ENCODE assay signal across 8 mouse cellular contexts in the genomic region with DNA sequence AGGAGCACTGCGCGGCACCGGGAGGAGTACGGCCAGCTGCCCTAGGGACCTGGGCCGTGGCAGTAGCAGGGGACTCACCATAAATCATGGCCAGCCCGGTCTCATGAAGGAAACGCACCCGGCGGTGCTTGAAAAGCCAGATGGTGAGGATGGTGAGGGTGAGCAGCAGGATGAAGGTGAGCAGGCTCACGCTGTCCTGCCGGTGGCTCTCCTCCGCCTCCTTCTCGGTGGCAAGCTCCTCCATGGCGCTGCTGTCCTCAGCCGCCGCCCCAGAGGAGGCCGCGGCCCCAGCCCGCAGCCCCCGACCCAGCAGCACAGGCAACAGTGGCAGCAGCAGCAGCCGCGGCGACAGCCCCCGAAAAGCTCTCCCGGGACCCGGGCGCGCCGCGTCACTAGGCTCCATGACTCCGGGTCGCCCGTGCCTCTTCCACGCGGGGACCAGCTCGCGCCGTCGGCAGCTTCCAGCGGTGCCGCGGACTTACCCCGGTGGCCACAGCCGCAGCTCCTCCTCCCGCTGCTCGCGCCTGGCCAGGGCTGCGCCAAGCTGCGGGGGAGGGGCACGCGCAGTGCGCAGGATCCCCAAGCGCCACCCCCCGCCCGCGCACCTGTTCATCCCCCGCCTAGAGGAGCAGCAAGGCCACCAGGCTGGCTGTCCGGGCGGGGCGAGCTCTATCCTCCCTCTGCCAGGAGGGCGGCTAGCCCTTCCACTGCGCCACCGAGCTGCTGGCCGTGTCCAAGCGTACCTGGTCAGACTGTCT. TPM values are rescaled to one million over a fixed set of nuclear protein-coding genes. Genes with fewer than 3 reads are reported as not detected.
DNase-seq lines count a peak whose midpoint lies in the region; ATAC-seq and TF ChIP-seq lines count a peak whose summit lies in the region.

A gene (minus strand): TSS at position 526 of the 758 bp plus-strand sequence.

- no peaks in the 10 kb centered on the region for H3K4me1 ChIP-seq in ES-E14 (ENCODE audit: control insufficient read depth in 2 of 2, insufficient read depth in 2 of 2, low read length in 2 of 2, poor library complexity in 1 of 2)
- H3K4me1 ChIP-seq in hindbrain, embryonic 13.5 days (replicated peaks), result no peaks in the 10 kb centered on the region

- ATAC-seq in hindbrain, embryonic 13.5 days (ENCODE audit: low FRiP score), result peak; percentile 91

- in situ Hi-C loops in ES-E14 (cut with MboI; ENCODE audit: low sequenced_read_pairs in 2 of 2, unreplicated experiment in 2 of 2), result no loop called here

- no peak within 1 kb of the TSS for H3K27ac ChIP-seq in ES-E14 (ENCODE audit: insufficient read depth, low read depth, low read length, poor library complexity, severe bottlenecking)
- H3K27ac ChIP-seq in hindbrain, embryonic 13.5 days, result peak within 1 kb of the TSS; percentile 69

- H3K4me3 ChIP-seq in ES-E14 (ENCODE audit: insufficient read depth in 1 of 2, low read depth in 1 of 2, low read length in 2 of 2, poor library complexity in 1 of 2, severe bottlenecking in 1 of 2), result peak within 1 kb of the TSS; percentile 75 to 77
- H3K4me3 ChIP-seq in hindbrain, embryonic 13.5 days, result peak within 1 kb of the TSS; percentile 60

- H3K9ac ChIP-seq in ES-E14 (ENCODE audit: insufficient read depth, low read depth, low read length, poor library complexity, severe bottlenecking), result peak within 1 kb of the TSS; percentile 69
- peak within 1 kb of the TSS; percentile 79 for H3K9ac ChIP-seq in hindbrain, embryonic 13.5 days

- H3K9me3 ChIP-seq in ES-E14 (ENCODE audit: control insufficient read depth, insufficient read depth, low read depth, low read length), result no peaks in the 10 kb centered on the region
- H3K9me3 ChIP-seq in hindbrain, embryonic 13.5 days, result no peaks in the 10 kb centered on the region

- DNase-seq in ES-E14 (ENCODE audit: low read depth, low spot score), result no peak
- peak; percentile 75 to 80 for DNase-seq in cerebellum, postnatal 10 days
- DNase-seq in frontal cortex, postnatal 36 days (ENCODE audit: low spot score in 2 of 2), result peak; percentile 61 to 64
- peak; percentile 54 to 63 for DNase-seq in layer of hippocampus, postnatal 25 days (ENCODE audit: extremely low spot score in 1 of 2, low spot score in 1 of 2)
- peak; percentile 50 for DNase-seq in lung, postnatal 14 days
- DNase-seq in ovary, postnatal 36 days (ENCODE audit: low spot score), result peak; percentile 78
- DNase-seq in thymus, postnatal 14 days, result peak; percentile 74

- H3K4me2 ChIP-seq in hindbrain, embryonic 13.5 days, result peak within 1 kb of the TSS; percentile 58

- H3K27me3 ChIP-seq in hindbrain, embryonic 13.5 days, result no peaks in the 10 kb centered on the region

- H3K36me3 ChIP-seq in ES-E14 (ENCODE audit: control insufficient read depth, insufficient read depth, low read length, poor library complexity, severe bottlenecking), result no peaks in the 10 kb centered on the region
- H3K36me3 ChIP-seq in hindbrain, embryonic 13.5 days, result no peaks in the 10 kb centered on the region

- WGBS in hindbrain, embryonic 13.5 days, result 16% methylated on average over 45 of the region's 65 CpGs

TF ChIP-seq in ES-E14, 5 proteins besides CTCF, POLR2A, EP300 and RAD21:
- TF ChIP-seq MAFK (IDR thresholded peaks at IDR 0.05; ENCODE audit: insufficient read depth, low read depth, low read length) (no peak), ZC3H11A (IDR thresholded peaks at IDR 0.05; ENCODE audit: borderline replicate concordance, low read depth, low read length) (no peak), HCFC1 (IDR thresholded peaks at IDR 0.05; ENCODE audit: borderline replicate concordance, insufficient read depth, low read length) (no peak), ZNF384 (IDR thresholded peaks at IDR 0.05; ENCODE audit: low read depth, low read length) (no peak), CHD2 (IDR thresholded peaks at IDR 0.05; ENCODE audit: low read depth, low read length) (no peak)

RNA-seq across cellular contexts. Expression of the gene that starts here (rescaled TPM):
- 1.5 and 2.0 TPM in 2 replicates for total RNA-seq in ES-E14 (2012; rRNA removed)
- 6.1 and 7.6 TPM in 2 replicates for polyA plus RNA-seq in hindbrain, embryonic 13.5 days (2015; fragmentation: Nextera tagmentation; extraction: Ambion mirVana)
- 10 to 100 TPM; 63.4 to 64.5 TPM for total RNA-seq in layer of hippocampus, postnatal 25 days (2021)

Comparison
In these comparisons a context has a peak if more than half of its experiments do, and no peak if none do; other contexts are left out.
1. RNA of the gene that starts here (total RNA-seq): 63.4 to 64.5 TPM in layer of hippocampus, postnatal 25 days; 1.5 to 2.0 TPM in ES-E14; every median in the first group is over 10 times any median in the second.